Mouse (Mus musculus) erythroid progenitor cell, adult 5-6 weeks (primary cell): ENCODE measurements around the gene Gm6526. TPM values are rescaled to one million over a fixed set of nuclear protein-coding genes. Genes with fewer than 3 reads are reported as not detected.
"Not testable (repeated sequence)": the region's sequence is repeated elsewhere in the genome, so short reads cannot be mapped to it uniquely, and the experiment has no call there.

Experiments used
- ATAC-seq: replicated peaks from 2 replicates; pipeline ENCODE4 v1.8.0; 2016; ENCODE audit warnings: moderate number of reproducible peaks, mild to moderate bottlenecking, moderate TSS enrichment, inconsistent platforms; ENCODE audit not compliant: poor library complexity, low FRiP score, severe bottlenecking
- total RNA-seq, 2 experiments: library from RNA; stranded (forward) in 1 of 2; stranded (reverse) in 1 of 2; fragments of 150-400 nt in 1 of 2; fragments of 186-747, 209-891 nt in 1 of 2; gene quantifications; 2 replicates each; pipeline versions ENCODE4 v1.2.3 to v1.2.4; 2015 to 2017; ENCODE audit warnings: low replicate concordance in 2 of 2

The Gm6526 gene
- total RNA-seq (2015; ENCODE audit: low replicate concordance) (not detected in 2 replicates), total RNA-seq (2017; ENCODE audit: low replicate concordance) (not detected in 2 replicates)

DNA sequence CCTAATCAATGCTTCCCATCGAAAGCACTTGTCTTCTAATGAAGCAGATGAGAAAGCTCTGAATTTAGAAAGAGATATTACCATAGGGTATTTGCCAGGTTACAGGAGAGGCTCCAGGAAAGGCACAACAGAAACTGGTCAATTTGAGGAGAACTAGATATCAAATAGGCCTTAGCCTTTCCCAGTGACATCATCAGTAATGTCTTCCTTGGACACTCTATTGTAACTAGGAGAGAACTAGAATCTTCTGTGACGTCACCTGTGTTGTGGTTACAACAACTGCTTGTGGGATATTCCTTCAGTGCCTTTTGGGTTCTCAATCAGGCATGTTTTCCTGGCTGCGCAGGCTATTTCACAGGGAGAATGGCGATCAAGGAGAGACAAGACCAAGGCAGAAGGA is at the start of gene Gm6526:
Gene Gm6526, plus strand, starts transcription at position 301 of the 400 bp plus-strand sequence.
- ATAC-seq, result not testable (repeated sequence)

DNA sequence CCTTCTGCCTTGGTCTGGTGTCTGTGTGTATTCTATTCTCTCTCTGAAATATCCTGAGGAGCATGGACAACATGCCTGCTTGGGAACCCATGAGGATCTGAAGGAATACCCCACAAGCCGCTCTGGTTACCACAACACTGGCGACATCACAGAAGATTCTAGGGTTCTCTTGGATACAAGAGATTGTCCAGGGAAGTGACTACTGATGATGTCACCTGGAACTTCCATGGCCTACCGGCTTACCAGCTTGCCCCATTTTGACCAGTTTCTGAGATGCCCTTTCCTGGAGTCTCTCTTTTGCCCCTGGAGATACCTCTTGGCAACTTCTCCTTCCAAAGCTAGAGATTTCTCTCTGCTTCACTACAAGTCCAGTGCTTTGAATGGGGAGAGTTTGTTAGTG is 20.3 kb upstream of the Gm6526 start, which contains the start of gene Gm16506:
Gene Gm16506, minus strand, starts transcription at position 101 of the 400 bp plus-strand sequence.
- ATAC-seq, result not testable (repeated sequence)

DNA sequence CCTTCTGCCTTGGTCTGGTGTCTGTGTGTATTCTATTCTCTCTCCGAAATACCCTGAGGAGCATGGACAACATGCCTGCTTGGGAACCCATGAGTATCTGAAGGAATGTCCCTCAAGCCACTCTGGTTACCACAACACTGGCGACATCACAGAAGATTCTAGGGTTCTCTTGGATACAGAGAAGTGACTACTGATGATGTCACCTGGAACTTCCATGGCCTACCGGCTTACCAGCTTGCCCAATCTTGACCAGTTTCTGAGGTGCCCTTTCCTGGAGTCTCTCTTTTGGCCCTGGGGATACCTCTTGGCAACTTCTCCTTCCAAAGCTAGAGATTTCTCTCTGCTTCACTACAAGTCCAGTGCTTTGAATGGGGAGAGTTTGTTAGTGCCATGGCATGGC is 37.0 kb downstream of the Gm6526 start, which contains the start of gene Gm8180:
Gene Gm8180, minus strand, starts transcription at position 101 of the 400 bp plus-strand sequence.
- not testable (repeated sequence) for ATAC-seq

DNA sequence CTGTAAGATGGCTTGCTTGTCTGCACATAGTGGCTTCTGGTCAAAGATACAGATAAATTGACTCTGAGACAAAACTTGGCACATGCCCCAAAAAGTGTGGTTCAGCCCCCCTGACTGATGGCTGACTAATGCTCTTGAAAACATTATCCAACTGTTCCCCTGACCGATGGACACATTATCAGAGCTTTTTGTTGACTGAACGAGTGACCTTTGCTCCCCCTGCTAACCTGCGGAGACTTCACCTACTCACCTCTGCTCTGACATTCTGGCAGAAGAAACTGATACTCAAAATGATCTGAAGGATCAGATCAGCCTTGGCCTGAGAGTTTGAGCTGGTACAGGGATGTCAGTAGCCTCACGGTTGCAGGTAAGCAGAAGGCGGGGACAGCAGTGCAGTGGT is 46.1 kb downstream of the Gm6526 start:
- not testable (repeated sequence) for ATAC-seq

DNA sequence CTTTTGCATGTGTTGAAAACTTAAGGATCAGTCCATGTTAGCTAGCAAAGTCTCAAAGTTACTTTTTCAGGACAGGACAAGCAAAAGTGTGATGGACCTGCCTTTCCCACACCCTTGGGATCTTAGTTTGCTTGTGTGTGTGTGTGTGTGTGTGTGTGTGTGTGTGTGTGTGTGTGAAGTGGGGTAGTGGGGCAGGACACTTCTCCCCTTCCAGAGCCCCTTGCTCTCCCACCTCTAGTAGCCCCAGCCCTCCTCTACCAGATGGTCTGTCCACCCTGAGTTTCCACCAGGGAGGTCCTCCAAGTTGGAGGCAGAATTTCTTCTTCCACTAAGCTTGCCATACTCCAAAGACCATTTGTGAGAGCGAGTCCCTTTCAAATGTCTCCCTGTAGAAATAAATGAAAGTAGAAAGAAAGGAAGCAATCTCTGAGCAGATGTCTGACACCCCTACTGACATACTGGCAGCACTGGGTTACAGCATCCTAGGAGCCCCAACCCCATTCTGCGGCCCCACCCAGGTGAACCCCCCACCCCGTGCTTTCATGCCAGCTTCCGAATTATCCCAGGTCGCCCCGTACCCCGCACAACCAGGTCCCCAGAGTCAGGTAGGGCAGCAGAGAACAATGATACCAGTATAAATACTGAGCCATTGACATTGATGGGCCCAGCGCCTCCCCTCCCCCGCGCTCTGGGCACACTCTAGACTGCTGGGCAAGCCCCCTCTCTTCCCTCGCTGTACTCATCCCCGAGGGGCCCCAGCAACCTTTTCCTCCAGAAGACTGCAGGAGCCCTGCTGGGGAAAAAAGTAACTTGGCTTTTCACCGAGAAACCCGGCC is 48.6 kb downstream of the Gm6526 start:
- no peak for ATAC-seq

DNA sequence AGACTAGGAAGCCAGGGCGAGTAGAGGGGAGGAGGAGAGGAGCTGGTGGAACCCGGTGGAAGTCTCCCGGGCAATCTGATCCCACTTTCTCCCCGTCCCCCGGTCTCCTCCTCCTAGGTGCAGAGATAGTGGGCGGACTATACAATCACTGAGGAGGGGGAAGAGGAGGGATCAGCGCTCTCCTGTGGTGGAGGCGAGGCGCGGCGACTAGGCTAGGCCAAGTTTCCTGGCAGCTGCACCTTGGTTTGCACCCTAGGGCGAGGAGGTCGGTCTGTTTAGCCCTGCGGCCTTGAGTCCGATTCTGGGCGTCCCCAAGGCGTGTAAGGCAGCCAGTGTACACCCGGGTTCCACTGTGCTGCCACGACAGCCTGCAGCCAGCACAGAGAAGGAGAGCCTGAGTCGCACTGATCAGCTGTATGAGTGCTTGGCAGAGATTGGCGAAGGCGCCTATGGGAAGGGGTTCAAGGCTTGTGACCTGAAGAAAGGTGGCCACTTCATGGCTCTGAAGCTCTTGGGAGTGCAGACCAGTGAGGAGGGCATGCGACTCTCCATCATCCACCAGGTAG is 49.3 kb downstream of the Gm6526 start:
- not testable (repeated sequence) for ATAC-seq

DNA sequence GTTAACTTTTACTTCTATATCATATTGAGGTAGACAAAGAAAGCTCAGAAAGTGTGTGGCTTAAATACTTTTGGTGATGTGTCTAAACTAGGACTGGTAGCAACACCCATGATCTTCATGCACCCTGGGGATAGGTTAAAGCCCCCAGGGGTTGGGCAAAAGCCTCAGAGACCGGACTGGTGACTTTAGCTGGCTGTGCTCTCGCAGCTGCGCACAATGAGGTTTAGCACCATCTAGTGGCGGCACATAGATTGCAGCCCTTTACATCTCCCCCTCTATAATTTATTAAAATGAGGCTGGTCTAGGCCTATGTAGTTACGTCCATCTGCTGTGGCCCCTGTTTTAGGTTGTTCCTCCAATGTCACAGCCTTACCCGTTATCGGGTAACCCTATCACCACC is 56.8 kb downstream of the Gm6526 start:
- not testable (repeated sequence) for ATAC-seq

Other genes starting within 250 kb of the Gm6526 start
- not detected in 2 replicates for gene Gm5799, start 204.3 kb upstream of the Gm6526 start, total RNA-seq (2015; ENCODE audit: low replicate concordance)
- not detected in 2 replicates for gene Gm5799, start 204.3 kb upstream of the Gm6526 start, total RNA-seq (2017; ENCODE audit: low replicate concordance)
- not detected in 2 replicates for gene Gm17654, start 168.7 kb upstream of the Gm6526 start, total RNA-seq (2015; ENCODE audit: low replicate concordance)
- not detected in 2 replicates for gene Gm17654, start 168.7 kb upstream of the Gm6526 start, total RNA-seq (2017; ENCODE audit: low replicate concordance)
- not detected in 2 replicates for gene Gm10375, start 139.9 kb upstream of the Gm6526 start, total RNA-seq (2015; ENCODE audit: low replicate concordance)
- gene Gm10375, start 139.9 kb upstream of the Gm6526 start, total RNA-seq (2017; ENCODE audit: low replicate concordance), result not detected in 2 replicates
- not detected in 2 replicates for gene Gm8165, start 70.7 kb upstream of the Gm6526 start, total RNA-seq (2015; ENCODE audit: low replicate concordance)
- not detected in 2 replicates for gene Gm8165, start 70.7 kb upstream of the Gm6526 start, total RNA-seq (2017; ENCODE audit: low replicate concordance)
- not detected in 2 replicates for gene Gm7324, start 50.0 kb upstream of the Gm6526 start, total RNA-seq (2015; ENCODE audit: low replicate concordance)
- 3.2 TPM in 1 of 2 replicates, not detected in the other for gene Gm7324, start 50.0 kb upstream of the Gm6526 start, total RNA-seq (2017; ENCODE audit: low replicate concordance)
- gene Gm16506, start 20.4 kb upstream of the Gm6526 start, total RNA-seq (2015; ENCODE audit: low replicate concordance), result not detected in 2 replicates
- not detected in 2 replicates for gene Gm16506, start 20.4 kb upstream of the Gm6526 start, total RNA-seq (2017; ENCODE audit: low replicate concordance)
- not detected in 2 replicates for gene Gm8180, start 36.9 kb downstream of the Gm6526 start, total RNA-seq (2015; ENCODE audit: low replicate concordance)
- not detected in 2 replicates for gene Gm8180, start 36.9 kb downstream of the Gm6526 start, total RNA-seq (2017; ENCODE audit: low replicate concordance)
- gene Ear1, start 127.7 kb downstream of the Gm6526 start, total RNA-seq (2015; ENCODE audit: low replicate concordance), result 28.1 TPM in 2 replicates
- 31.3 and 37.0 TPM in 2 replicates for gene Ear1, start 127.7 kb downstream of the Gm6526 start, total RNA-seq (2017; ENCODE audit: low replicate concordance)
- gene Ear10, start 175.7 kb downstream of the Gm6526 start, total RNA-seq (2015; ENCODE audit: low replicate concordance), result 10.9 TPM in 1 of 2 replicates, not detected in the other
- not detected in 2 replicates for gene Ear10, start 175.7 kb downstream of the Gm6526 start, total RNA-seq (2017; ENCODE audit: low replicate concordance)
- gene Gm8113, start 177.5 kb downstream of the Gm6526 start, total RNA-seq (2015; ENCODE audit: low replicate concordance), result 9.4 and 13.8 TPM in 2 replicates
- 5.3 and 7.3 TPM in 2 replicates for gene Gm8113, start 177.5 kb downstream of the Gm6526 start, total RNA-seq (2017; ENCODE audit: low replicate concordance)
- gene Ang5, start 209.2 kb downstream of the Gm6526 start, total RNA-seq (2015; ENCODE audit: low replicate concordance), result not detected in 2 replicates
- not detected in 2 replicates for gene Ang5, start 209.2 kb downstream of the Gm6526 start, total RNA-seq (2017; ENCODE audit: low replicate concordance)